Mouse (Mus musculus) heart, adult 18-20 months (tissue): ENCODE measurements at regions not wholly inside any gene's neighbourhood (a gene's known extent, or its start where the extent isn't known, plus 50 kb on each side); places are given as distances from the start of the nearest gene placed in this dataset.
A peak's percentile ranks its signal among the peaks of the same experiment; 100 is the strongest.
"Not testable (repeated sequence)": the region's sequence is repeated elsewhere in the genome, so short reads cannot be mapped to it uniquely, and the experiment has no call there.

ENCODE experiments used
- DNase-seq, 2 experiments: peaks; one replicate each; pipeline ENCODE4 v3.0.0; 2021 to 2022; ENCODE audit warnings: mixed read lengths in 1 of 2

- DNase-seq: not testable (repeated sequence)
These were observed 153.4 kb downstream of the Srek1 start for GRCm38 (mm10) chr13:103620958-103621357.

DNA sequence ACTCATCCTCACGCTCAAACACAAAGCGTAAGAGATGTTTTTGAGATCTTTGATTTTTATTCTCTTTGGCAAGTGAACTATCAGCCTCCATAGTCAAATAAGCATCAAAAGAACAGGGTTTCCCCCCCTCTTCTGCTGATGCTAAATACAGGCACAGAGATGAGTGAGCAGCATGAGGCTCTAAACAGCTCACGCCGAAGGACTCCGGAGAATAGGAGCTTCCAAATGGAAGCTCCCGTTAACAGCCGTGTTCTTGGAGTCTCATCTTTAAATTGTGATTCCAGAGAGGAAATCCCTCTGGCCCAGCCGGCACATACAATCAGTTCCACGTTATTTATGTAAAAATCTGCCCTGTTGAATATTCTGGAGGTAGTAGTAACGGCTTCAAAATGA is 161.1 kb downstream of the Srek1 start:
- no peak for DNase-seq

DNA sequence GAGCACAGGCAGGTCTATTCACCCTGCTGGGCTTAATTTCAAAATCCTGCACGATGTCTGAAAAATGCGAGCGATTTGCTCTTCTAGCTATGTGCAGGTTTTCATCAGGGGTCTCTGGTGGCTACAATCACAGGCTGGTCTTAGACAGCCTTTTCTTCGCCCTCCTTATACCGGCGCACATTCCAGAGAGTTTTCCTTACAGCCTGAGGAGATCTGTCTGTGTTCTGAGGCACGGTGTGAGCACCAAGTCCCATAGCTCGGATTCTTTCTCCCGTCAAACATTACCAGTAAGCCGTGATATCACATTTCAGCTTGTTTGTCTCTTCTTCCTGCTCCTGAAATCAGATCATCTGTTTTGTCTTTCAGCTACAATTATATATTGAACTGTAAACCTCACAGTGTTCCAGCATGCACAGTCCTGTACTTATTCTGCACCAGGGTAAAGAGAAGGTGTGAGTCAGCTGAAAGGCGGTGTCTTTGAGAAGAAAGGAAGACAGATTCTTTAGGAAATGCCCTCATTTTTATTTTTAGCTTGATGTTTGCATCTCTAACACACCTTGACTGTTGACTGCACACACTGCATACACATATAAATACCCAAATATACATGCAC is 161.6 kb downstream of the Srek1 start:
- no peak for DNase-seq

DNA sequence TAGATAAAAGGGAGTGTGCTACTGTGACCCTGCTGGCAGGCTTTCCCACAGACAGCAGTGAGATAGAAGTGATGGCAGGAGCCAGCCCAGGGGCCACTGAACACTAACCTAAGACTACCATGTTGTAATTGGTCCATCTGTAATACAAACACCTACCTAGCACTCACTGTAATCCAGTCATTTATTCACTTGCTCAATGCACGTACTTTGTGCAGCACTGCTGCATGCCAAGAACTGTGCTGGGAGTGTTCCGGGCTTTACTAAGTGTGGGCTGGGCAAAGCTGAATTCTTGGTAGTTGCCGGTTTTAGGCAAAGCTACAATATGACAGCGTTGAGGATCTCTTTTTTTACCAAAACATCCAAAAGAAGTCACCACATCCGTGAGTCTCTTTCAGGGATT is 172.1 kb downstream of the Srek1 start:
- DNase-seq: no peak

DNA sequence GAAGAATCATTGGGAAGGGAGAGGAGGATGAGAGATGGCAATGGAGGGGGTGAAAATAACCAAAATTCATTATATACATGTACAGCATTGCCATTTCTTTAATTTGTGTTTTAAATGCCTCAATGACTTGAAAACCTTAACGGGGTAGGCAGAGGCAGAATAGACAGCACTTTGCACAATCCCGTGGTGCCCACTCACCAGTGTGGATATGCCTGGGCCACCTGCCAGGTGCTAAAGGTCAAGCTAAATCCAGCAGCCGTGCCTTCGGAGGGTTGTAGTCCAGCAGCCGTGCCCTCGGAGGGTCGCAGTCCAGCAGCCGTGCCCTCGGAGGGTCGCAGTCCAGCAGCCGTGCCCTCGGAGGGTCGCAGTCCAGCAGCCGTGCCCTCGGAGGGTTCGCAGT is 182.0 kb downstream of the Srek1 start:
- DNase-seq: no peak

DNA sequence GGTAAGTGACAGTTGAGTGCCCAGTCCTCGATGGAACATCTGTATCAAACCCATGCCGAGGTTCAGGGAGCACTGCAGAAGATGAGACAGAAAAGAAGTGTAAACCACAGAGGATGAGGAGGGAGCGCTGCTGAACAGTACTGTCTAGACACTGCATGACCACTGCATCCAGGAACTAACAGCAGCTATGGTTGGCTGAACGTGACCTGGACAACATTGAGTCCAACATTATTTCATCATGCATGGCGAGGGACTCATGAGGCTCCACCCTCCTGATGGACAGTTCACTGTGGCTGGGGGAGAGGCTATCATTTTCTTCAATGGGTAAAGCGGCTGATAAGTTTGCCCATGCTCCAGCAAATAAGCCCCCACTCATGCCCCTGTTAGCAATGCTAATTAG is 182.5 kb downstream of the Srek1 start:
- DNase-seq: no peak

DNA sequence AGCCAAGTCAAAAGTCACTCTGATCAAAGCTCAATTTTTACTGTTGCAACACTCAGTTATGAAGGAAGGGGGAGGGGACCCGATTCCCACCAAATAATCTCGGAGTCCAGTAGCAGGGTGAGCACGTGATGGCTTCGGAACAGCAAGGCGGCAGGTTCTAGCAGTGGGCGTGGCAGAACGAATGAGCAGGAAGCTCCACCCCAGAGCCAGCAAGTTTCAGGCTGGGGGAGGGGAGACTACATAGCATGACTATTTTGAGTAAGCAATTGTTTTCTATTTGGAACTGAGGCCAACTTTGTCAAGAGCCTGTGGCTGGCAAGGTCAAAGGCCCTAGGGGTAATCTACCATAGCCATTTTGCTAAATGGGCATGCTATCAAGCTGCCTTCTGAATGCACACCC is 183.0 kb downstream of the Srek1 start:
- not testable (repeated sequence) for DNase-seq

- no peak for DNase-seq
These were observed 184.8 kb downstream of the Srek1 start for GRCm38 (mm10) chr13:103589646-103590045.

DNA sequence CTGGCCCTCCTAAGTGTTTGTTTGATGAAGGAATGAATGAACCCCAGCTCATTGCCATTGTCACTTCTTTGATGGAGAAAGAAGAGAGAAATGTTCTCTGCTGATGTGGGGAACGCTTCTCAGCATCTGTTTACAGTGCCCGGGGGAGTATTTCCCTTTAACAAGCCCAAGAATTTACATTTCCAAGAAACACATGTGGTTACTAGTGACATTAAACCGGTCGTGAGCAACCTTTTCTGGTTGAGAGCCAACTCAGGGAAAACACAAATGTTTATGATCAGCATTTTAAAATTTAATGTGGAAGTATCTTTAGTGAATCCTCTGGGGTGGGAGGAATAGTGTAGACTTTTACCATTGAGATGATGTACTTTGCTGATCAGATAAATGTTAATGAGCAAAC is 197.6 kb downstream of the Srek1 start:
- no peak for DNase-seq

DNA sequence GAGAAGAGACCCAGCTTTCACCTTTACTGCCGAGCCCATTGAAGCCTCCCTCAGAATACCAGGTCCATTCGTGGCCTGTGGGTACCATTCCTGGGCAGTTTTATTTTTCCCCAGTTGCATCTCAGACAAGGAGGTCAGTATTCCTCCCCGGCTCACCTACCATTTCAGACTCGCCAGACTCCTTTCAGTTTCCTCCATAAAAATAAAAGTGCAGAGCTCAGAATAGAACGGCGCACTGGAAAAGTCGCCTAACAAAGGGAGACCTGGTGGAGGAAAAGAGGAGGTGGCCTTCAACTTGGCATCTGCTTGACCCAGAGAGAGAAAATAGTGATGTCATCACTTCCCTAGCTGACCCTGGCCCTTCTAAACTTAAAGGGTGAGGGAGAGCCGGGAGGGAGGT is 209.7 kb downstream of the Srek1 start:
- DNase-seq: no peak

GRCm38 (mm10) chr13:103561795-103562705 is 212.4 kb downstream of the Srek1 start:
- no peak for DNase-seq

GRCm38 (mm10) chr13:103558915-103559314 is 215.5 kb downstream of the Srek1 start:
- no peak for DNase-seq

DNA sequence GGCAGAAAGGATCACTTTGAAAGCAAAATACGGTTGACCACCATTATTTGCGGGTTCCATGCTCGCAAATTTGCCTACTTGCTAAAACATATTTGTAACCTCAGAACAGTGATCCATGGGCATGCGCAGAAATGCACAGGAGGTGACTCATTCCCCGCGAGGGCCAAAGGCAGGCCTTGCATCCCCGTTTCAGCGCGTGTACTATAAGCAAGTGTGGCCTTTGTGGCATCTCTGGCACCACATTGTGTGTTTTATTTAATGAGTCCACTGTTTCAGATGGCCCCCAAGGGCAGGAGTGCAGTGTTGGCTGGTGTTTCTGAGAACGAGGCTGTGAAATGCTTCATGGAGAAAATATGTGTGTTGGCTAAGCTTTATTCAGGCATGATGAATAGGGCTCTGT is 205.3 kb upstream of the Mast4 start:
- peak; percentile 7 to 18 for DNase-seq

DNA sequence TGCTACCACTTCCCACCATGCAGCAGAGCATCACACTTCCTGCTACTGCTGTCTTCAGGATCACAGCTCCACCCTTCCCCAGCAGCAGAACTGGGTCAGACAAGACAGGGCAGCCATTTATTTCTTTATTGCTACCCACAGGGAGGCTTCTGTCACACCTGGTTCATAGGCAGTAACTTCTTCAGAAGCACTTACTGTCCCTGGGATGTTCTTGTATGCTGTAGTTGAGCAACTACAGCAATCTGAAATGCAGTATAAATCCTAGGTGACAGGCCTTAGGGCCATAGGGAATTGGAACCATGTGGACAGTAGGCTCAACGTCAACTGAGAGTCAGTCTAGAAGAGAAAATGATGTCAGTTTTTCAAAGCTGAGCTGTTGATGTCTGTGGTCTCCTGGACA is 179.5 kb upstream of the Mast4 start:
- no peak for DNase-seq

GRCm38 (mm10) chr13:103512476-103512875 is 178.2 kb upstream of the Mast4 start:
- DNase-seq: no peak

DNA sequence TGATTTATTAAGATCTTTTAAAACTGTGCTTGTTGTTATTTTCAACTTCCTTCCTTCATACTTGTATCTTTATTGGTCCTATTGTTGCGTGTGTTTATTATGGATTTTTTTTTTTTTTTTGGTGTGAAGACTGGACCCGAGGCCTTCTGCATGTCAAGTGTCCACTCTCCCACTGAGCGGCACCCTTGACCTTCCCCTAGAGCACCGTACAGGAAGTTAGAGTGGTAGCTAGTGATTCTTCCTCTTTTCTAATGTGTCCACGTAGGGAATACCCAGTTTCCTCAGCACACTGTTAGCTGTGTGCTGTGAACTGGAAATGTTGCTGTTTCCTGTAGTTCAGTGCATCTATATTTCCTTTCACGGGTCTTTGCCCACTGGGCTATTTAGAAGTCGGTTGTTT is 170.7 kb upstream of the Mast4 start:
- no peak for DNase-seq

DNA sequence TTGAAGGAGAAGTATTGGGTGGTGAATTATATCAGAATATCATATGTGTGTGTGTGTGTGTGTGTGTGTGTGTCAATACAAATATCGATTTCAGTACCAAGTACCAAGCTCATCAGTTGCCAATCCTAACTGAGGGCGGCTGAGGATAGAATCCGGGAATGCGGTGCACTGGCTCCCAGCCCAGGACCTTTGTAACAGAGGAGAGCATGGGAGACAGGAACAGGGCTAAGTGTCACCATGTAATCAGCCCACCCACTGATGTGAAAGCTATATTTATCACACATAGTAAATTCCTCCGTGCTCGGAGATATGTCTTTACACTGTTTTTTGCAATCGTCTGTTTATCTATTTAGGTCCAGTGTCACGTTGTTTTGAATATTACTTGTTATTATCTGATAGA is 165.1 kb upstream of the Mast4 start:
- peak; percentile 53 to 64 for DNase-seq

DNA sequence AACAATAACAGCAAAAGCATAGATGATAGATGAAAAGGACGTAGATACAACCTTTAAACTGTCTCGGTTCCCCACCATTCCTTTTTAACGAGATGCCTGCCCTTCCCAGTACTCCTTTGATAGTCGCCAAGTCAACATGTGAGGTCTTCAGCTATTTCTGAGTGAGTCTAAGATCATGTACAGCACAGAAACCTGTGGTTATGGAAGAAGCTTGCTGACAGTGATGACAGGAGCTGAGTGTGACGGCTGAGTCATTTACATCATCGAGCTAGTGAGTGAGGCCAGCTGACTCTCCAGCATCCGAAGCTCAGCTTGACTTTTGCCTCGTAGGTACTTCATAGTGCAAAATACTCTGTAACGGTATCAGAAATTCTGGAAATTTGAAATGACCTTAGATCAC is 160.1 kb upstream of the Mast4 start:
- peak; percentile 13 to 41 for DNase-seq

DNA sequence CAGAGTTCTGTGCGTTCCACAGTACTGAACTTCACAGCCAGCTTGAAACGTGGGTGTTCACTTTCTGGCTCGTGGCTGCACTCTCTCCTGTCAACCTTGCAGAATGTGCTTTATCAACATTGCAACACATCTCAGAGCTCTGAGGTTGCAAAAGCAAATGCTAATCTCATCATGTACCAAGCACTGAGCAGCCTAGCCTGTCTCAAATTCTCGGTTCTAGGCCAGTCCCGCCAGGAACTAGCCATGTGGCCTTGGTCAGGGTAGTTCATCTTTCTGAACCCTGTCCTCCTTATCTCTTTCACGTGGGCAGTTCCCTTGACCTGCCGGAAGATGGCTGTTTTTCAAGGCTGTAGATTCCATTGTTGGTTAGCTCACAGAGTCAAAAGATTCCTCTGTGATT is 159.3 kb upstream of the Mast4 start:
- DNase-seq: peak; percentile 38 to 57

- no peak for DNase-seq
These were observed 155.8 kb upstream of the Mast4 start for GRCm38 (mm10) chr13:103490049-103490448.

DNA sequence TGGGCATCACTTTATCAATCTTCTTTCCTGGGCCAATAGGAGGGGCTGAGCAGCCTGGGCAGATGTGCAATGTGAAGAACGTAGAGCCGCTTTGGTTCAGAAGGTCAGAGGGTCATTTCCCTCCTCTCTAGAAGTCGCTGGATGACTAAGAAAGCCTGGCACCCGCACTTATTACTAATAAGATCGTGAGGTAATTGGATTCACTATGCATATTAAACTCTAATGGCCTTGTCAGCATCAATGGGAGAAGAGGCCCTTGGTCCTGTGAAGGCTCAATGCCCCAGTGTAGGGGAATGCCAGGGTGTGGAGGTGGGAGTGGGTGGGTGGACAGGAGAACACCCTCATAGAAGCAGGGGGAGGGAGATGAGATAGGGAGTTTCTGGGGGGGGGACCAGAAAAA is 149.8 kb upstream of the Mast4 start:
- peak in 1 of 2 experiments; percentile 14 for DNase-seq

DNA sequence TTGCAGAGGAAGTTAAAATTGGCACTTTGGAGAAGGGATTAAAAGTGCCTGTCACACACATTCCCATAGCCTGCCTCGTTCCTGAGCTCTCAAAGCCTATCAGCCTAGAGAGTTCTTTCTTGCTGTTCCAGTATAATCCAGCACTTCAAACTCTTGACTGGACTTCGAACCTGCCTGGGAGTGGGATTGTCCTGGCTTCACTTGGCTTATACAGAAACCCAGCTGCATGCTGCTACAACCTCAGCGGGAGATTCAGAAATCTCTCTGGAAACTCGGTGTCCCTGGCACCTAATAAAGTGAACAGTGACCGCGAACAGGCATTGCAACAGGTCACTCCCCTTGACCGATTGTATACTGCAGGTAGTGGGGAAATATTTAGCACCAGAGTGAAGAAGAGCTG is 149.1 kb upstream of the Mast4 start:
- no peak for DNase-seq

- no peak for DNase-seq
These were observed 142.0 kb upstream of the Mast4 start for GRCm38 (mm10) chr13:103476328-103476727.

DNA sequence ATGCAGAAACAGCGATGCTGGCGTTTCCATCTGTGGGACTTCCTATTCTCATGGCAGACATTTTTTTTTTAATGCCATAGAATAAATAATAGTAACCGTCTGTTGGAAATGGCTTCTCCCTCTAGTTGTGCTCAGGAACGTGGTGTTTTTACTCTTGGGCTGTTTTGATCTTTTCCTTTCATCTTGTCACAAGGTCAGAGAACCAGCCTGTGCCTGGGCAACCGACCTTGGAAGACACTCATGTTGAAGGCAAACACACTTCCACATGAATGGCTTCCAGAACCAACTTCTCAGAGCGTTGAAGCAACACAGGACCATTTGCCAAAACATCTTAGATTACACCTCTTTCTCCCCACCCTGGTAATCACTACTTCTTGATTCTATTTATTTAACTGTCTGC is 137.9 kb upstream of the Mast4 start:
- no peak for DNase-seq
